Mouse (Mus musculus) Patski (cell line): ENCODE results near the gene Pip5k1b. TPM values are rescaled to one million over a fixed set of nuclear protein-coding genes. Genes with fewer than 3 reads are reported as not detected.
"Not testable (repeated sequence)": the region's sequence is repeated elsewhere in the genome, so short reads cannot be mapped to it uniquely, and the experiment has no call there.

Experiments used
- ATAC-seq: fragments of 100-300 bp; one replicate; pipeline ENCODE4 v1.8.0; 2021
- CTCF ChIA-PET: fragments of 350-600 bp; sonication (Branson Sonifier 250); formaldehyde crosslinking; loops from one replicate; lab custom pipeline; 2022; ENCODE audit warnings: inconsistent platforms; lab: Charles Lee
- POLR2A ChIA-PET: fragments of 350-600 bp; sonication (Branson Sonifier 250); formaldehyde crosslinking; loops from one replicate; lab custom pipeline; 2022; ENCODE audit warnings: antibody characterized with exemption, inconsistent platforms; lab: Charles Lee
- DNase-seq: peaks from one replicate; pipeline ENCODE4 v3.0.0-alpha.2; 2011; ENCODE audit warnings: low read depth, low spot score
- H3K27me3 ChIP-seq: fragments of 371-371 bp; one replicate; pipeline ENCODE4 v1.5.1; 2021
- CTCF ChIP-seq: fragments of 100-300 bp; IDR thresholded peaks from one replicate; pipeline ENCODE4 v1.5.1; 2021
- in situ Hi-C: fragments of 300-500 bp; cut with MboI; formaldehyde crosslinking; loops from 3 replicates; pipeline ENCODE4 v1.11.1; 2018; ENCODE audit warnings: low pct_unique_long_range_greater_than_20kb, mixed read lengths
- polyA plus RNA-seq: library from polyadenylated mRNA; unstranded; gene quantifications from one replicate; pipeline ENCODE4 v1.2.3, GENCODE M21; 2021

Gene Pip5k1b
- polyA plus RNA-seq, 1 experiment from 2014 or later: 5.6 TPM

- no peak for TF ChIP-seq CTCF
- ATAC-seq: peak; percentile 87
- ChIA-PET CTCF (no interaction called here), POLR2A (interaction anchor here (0.6 to 1.0 kb wide), 2 partner anchors 10 to 43 kb away, joined by 3 read pairs; no protein-coding TSS in a partner anchor)
- peaks cover 52% of the 10 kb centered on the region for H3K27me3 ChIP-seq
- DNase-seq: no peak
- in situ Hi-C loops: no loop called here
Observed at GRCm38 (mm10) chr19:24555904-24556584, 372 bp upstream of the Pip5k1b start.

DNA sequence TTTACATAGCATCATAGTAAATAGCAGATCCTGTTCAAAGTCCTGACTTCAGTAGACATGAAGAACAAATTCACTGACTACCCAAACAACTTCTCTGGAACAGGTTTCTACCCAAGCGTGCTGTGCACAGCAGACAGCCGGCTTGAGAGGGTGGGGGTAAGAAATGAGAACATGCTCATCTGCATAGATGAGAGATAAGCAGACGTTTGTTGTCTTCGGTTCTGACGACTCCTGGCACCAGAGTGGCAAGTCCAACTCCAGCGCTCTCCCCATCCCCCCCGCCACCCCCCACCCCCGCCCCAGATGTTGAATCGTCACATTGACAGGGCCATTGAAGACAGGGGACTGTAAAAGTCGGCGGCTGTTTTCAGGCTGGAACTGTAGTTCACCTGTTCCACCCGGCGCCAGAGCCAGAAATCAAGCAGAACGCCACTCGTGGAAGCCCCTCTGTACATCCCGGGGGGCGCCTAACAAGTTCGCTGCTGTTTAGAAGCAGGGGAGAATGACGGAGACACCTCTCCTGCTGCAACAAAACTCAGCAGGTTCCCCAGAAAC, 684 bp downstream of the Pip5k1b start:
- CTCF ChIA-PET: interaction anchor here (2.1 kb wide), 1 partner anchor 13 kb away, joined by 6 read pairs; no protein-coding TSS in a partner anchor
- TF ChIP-seq CTCF: no peak
- DNase-seq (no peak), ATAC-seq (no peak)
- in situ Hi-C loops: no loop called here
- H3K27me3 ChIP-seq: peaks cover 47% of the 10 kb centered on the region
- POLR2A ChIA-PET: no interaction called here

GRCm38 (mm10) chr19:24554425-24554824, 1.2 kb downstream of the Pip5k1b start:
- in situ Hi-C loops: no loop called here
- no peak for ATAC-seq
- ChIA-PET POLR2A (no interaction called here), CTCF (interaction anchor here (2.1 kb wide), 1 partner anchor 12 kb away, joined by 6 read pairs; no protein-coding TSS in a partner anchor)
- H3K27me3 ChIP-seq: peaks cover 46% of the 10 kb centered on the region
- DNase-seq: no peak
- TF ChIP-seq CTCF: no peak

DNA sequence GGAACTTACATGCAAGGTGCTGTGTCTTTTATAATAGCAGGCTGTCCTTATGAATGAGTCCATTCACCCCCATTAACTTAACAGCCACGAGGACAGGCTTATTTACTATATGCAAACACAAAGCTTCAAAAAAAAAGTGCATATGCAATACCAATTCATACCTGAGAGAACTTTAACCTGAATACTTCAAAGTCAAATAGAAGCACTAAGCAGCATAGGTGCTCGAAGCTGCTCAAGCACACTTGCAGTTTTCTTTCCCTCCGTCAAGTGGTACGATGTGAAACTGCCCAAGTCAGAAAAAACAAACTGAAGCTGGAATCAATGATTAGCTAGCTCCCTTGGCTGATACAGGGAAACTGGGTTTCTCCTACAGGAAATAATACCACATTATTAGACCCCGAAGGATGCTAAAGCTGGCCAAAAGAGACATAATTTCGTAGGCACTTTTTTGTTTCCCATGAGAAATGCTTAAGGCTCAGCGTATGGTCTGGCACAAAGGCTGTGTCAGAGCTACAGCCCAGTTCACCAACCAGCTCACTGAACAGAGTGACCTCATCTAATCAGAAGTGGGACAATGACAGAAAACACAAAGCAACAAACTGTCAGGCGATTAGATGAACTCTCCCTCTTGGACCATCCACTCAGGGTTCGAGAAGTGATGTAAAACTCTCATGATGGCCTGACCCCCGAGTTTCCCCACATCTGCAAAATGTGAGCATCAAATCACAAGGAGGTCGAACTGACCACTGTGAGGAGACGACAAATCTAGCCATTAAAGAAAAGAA, 2.2 kb downstream of the Pip5k1b start:
- peaks cover 41% of the 10 kb centered on the region for H3K27me3 ChIP-seq
- CTCF ChIA-PET: interaction anchor here (1.3 to 2.1 kb wide), 2 partner anchors 11 to 76 kb away, joined by 4 to 6 read pairs; partner anchors contain the start of gene Fam122a
- DNase-seq (no peak), ATAC-seq (no peak)
- TF ChIP-seq CTCF: no peak
- in situ Hi-C loops: no loop called here
- POLR2A ChIA-PET: no interaction called here

DNA sequence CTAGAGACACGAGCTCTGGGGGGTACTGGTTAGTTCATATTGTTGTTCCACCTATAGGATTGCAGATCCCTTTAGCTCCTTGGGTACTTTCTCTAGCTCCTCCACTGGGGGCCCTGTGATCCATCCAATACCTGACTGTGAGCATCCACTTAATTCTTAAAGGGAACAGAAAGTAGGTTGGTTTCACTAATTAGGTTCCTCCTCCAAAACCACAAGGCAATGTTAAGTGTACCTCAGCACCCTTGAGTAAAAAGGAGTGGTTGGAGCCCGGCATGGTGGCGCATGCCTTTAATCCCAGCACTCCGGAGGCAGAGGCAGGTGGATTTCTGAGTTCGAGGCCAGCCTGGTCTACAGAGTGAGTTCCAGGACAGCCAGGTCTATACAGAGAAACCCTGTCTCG, 3.0 kb downstream of the Pip5k1b start:
- H3K27me3 ChIP-seq: peaks cover 47% of the 10 kb centered on the region
- TF ChIP-seq CTCF: peak; percentile 26
- CTCF ChIA-PET: interaction anchor here (0.9 to 2.1 kb wide), 4 partner anchors 10 to 84 kb away, joined by 3 to 6 read pairs (median 4); partner anchors contain the start of gene Fam122a
- POLR2A ChIA-PET, DNase-seq, ATAC-seq, in situ Hi-C loops: not testable (repeated sequence)

DNA sequence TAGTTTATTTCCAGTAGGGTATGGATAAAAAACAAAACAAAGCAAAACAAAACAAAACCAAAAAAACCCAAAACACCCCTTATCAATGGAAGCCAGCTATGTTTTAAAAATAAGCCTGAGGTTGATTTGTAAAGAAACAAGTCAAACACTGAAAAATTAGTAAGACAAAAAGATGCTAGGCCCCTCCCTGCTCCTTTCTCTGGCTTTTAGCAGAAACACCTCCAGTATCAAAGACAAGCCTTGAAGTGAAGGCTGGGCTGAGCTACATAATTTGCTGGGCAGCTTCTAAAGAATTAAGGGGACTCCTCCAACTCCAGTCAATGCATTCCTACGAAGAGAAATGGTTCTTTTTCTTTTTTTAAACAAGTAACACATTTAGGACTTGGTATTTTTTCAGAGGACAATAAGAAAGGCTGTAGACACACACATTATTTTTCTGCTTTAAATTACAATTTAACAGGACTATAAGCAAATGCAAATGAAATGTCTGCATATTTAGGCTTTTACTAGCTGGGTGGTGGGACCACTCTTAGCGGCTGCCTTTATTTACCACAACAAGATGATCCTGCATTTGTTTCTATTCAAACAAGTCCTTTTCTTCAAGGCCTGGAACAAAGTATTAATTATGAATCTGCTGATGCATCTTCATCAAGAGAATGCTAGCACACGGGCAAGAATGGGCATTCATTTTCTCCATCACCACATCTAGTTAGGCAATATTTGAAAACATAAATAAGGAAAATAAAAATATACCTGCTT, 4.3 kb downstream of the Pip5k1b start:
- in situ Hi-C loops: no loop called here
- ChIA-PET POLR2A (no interaction called here), CTCF (interaction anchor here (1.1 kb wide), 1 partner anchor 14 kb away, joined by 3 read pairs; no protein-coding TSS in a partner anchor)
- ATAC-seq (no peak), DNase-seq (no peak)
- peaks cover 34% of the 10 kb centered on the region for H3K27me3 ChIP-seq
- TF ChIP-seq CTCF: no peak

DNA sequence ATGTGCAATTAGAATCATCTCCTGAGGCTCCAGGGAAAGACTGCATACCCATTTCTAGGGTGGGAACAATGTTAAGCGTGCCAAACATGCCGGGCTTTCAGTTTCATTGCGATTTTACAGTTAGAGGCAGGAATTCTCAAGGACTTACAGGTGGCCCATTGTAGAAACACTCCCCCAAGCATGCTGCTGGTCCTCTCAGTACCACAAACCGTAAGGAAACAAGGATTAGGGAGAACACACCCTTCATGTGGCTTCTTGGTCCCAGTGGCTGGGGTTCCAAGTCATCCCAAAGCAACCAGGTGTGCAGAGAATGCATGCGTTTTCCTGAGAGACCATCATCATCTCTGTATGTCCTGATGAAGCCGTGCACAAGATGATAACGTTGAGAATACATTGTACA, 4.9 kb downstream of the Pip5k1b start:
- POLR2A ChIA-PET: no interaction called here
- ATAC-seq (no peak), DNase-seq (no peak)
- in situ Hi-C loops: no loop called here
- CTCF ChIA-PET: interaction anchor here (1.1 kb wide), 1 partner anchor 14 kb away, joined by 3 read pairs; no protein-coding TSS in a partner anchor
- TF ChIP-seq CTCF: no peak
- H3K27me3 ChIP-seq: peaks cover 37% of the 10 kb centered on the region

DNA sequence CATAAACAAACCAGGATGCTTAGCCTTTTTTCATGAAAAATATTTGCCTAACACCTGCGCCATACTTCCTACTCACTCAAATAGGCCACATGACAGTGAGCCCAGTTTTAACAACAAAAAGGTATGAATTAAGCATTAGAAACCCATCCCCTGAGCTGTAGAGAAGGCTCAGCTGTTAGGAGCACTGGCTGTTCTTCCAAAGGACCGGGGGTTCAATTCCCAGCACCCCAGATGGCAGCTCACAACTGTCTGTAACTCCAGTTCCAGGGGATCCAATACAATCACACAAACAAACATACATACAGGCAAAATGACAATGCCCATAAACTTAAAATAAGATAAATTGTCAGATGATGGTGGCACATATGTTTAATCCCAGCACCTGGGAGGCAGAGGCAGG, 5.7 kb downstream of the Pip5k1b start:
- peaks cover 38% of the 10 kb centered on the region for H3K27me3 ChIP-seq
- in situ Hi-C loops: no loop called here
- TF ChIP-seq CTCF: no peak
- ATAC-seq (no peak), DNase-seq (no peak)
- ChIA-PET CTCF (no interaction called here), POLR2A (no interaction called here)

DNA sequence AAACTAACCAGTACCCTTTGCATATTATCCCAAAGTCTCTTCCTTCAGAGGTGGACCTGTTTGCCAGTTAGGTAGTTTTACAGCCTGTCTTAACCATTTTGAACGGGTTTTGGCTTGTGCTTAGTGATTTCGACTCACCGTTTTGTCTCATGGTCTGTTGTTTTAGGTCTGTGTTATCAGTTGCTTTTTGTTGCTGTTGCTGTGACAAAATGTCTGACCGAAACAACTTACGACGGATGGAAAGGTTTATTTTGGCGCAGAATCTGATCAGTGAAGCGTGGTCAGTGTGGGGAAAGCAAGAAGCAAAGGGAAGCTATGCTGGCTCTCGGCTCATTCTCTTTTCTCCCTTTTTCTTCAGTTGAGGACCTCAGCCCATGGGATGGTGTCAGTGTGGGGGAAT, 7.3 kb downstream of the Pip5k1b start:
- peaks cover 35% of the 10 kb centered on the region for H3K27me3 ChIP-seq
- DNase-seq (no peak), ATAC-seq (no peak)
- in situ Hi-C loops: no loop called here
- no peak for TF ChIP-seq CTCF
- CTCF ChIA-PET: no interaction called here
- POLR2A ChIA-PET: no interaction called here

DNA sequence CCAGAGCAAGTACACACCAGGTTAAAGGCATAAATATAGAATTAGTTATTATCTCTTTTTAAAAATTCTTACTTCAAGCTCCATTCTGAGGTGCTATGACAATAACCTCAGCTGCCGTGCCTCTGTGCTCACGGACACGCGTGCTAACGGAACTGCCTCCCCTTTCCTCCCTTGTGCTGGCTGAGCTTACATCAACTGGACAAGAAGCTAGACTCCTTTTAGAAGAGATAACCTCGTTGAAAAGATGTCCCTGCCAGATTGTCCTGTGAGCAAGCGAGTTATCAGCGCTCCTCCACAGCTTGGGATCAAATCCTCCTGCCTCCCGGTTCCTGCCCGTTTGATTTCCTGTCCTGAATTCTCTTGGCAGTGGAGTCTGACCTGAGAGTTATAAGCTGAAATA, 9.5 kb downstream of the Pip5k1b start:
- H3K27me3 ChIP-seq: peaks cover 25% of the 10 kb centered on the region
- CTCF ChIA-PET: no interaction called here
- ATAC-seq (no peak), DNase-seq (no peak)
- POLR2A ChIA-PET: interaction anchor here (1.1 kb wide), 1 partner anchor 10 kb away, joined by 3 read pairs; no protein-coding TSS in a partner anchor
- TF ChIP-seq CTCF: no peak
- in situ Hi-C loops: no loop called here
